Mouse (Mus musculus) adrenal gland, postnatal 25 days (tissue): ENCODE results near the gene Polr2f. TPM values are rescaled to one million over a fixed set of nuclear protein-coding genes. Genes with fewer than 3 reads are reported as not detected.

Experiments
- DNase-seq: peaks from one replicate; pipeline ENCODE4 v3.0.0; 2021; ENCODE audit warnings: mixed read lengths
- total RNA-seq: library from RNA; stranded (reverse); gene quantifications from 2 replicates; pipeline ENCODE4 v1.2.3, GENCODE M21; 2021

The Polr2f gene
- total RNA-seq, 1 experiment from 2014 or later = 122 TPM

DNA sequence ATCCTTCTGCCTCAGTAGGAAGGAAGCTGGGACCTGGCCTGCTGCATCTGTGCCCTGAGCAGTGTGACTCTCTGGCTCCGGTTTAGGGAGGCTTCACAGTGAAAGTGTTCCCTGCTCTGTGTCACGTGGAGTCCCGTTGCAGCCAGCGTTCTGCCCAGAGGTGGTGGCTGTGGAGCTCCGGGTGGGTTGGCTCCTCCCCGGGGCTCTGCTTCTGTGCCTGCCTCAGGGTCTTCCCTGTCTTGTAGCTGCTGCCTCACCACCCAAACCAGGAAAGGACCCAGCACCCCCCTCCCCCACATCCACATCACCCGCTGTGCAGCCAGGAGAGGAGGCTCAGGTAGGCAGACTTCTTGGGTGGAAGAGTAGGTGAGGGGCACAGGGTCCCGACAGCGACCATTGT lies 21.3 kb upstream of the Polr2f start:
- no peak for DNase-seq

DNA sequence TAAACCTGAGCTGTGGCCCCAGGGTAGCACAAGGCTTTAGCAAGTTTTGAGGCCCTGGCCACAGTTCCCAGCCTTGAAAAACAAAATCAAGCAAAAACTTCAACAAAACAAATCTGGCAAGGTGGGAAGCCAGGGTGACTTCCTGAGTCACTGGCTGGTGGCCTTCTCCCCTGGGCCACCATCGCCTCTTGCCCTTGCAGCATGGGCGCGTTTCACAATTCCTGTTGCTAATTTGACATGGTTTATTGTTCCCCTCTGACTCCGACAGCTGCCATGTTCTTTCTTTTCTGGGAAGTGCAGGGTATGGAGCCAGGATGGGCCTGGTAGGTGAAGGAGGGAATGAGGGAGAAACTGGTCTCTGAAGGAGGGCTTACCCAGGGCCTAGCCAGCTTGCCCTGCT lies 18.7 kb upstream of the Polr2f start:
- no peak for DNase-seq

DNA sequence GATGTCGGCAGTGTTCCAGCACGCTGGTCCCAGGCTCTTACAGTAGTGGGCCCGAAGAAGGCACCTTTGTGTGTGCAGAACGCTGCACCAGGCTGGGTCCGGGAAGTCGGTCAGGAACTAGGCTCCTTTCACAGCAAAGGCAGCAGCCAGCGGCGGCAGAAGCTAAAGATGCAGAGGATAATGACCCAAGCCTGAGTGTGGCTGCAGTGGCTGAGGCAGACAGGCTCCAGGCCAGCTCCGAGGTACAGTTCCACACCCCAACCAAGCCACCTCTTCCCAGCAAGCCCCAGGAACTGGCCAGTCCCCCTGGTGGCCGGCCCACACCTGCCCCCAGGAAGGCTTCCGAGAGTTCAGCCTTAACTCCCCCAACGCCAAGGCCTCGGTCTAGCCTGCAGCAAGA lies 18.3 kb upstream of the Polr2f start:
- DNase-seq = no peak

DNA sequence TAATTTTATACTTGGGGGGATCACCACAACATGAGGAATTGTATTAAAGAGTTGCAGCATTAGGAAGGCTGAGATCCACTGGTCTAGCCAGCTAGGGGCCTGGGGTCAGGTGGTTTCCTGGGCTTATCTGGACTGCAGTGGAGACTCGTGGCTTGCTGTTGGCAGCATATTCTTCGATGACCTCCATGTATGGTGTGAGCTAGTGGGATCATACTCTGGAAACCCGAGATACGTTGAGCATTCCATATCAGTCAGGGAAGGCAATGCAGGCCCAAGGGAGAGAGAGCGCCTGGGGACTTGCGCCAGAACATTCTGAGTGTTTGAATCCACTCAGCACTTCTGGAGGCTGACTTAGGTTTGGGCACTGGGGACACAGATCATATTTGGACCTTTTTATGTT lies 17.1 kb upstream of the Polr2f start:
- no peak for DNase-seq

DNA sequence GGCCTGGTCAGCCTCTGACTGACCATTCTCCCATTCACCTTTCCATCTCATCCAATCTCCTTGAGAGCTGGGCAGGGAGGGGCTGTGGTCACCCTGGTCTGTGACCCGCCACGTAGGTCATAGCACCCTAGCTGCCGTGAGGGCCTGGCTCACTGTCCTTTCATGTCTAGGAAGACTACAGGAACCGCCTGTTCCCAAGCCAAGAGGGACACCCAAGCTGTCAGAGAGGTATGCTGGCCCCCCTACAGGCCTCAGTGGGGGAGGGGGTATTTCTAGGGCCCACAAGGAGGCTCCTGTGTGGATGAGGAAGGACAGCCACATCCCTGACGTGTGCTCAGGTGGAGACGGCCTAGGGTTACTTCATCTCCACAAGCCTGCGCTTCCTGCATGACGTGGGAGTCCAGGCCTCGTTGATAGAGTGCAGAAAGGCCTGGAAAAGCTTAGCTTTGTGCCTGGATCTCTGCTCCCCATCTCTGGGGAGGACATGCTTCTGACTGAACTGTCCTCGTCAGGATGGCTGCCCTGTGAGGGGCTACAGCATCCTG lies 16.4 kb upstream of the Polr2f start:
- no peak for DNase-seq

DNA sequence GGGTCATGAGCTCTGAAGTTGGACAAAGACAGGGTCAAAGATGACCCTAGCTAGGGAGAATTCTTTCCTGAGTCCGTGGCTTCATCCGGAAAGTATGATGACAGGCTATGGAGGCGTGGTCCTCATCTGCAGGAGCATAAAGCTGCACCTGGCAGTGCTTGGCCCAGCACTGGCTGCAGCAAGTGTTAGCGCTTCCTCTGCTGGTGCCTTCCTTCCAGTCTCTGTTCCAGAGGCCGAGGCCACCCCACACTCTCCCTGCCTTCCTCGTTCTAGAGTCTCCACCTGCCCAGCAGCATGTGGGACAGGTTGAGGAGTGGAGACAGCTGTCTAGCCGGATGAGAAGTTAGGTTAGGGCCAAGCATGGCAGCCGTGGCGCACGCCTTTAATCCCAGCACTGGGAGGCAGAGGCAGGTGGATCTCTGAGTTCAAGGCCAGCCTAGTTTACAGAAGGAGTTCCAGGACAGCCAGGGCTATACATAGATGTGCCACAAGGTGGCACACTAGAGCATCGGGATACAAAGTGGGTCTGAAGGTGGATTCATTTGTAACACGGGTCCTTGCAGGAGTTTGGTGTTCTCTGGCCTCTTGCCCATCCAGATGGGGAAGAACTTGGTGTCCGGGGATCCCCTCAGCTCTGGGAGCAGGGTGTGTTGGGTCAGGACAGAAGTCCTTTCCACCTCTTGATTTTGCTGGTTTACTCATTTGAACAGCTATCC lies 14.4 kb upstream of the Polr2f start:
- peak; percentile 58 for DNase-seq

DNA sequence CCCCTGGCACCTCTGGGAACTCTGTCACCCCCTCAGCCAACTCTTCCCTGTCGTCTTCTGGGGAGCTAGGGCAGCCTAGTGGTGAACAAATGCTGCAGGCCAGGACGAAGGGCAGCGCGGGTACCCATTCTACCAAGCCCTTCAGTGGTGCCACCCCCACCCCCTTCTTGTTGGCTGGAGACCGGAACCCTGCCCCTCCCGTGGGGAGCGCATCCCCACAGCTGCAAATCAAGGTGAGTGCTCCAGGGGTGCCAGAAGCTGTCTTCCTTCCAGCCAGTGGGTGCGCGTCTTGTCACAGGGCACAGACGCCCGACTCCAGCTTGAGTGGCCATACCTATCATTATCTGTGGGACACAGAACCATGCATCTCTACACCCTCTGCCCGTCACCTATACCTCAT lies 13.7 kb upstream of the Polr2f start:
- no peak for DNase-seq

DNA sequence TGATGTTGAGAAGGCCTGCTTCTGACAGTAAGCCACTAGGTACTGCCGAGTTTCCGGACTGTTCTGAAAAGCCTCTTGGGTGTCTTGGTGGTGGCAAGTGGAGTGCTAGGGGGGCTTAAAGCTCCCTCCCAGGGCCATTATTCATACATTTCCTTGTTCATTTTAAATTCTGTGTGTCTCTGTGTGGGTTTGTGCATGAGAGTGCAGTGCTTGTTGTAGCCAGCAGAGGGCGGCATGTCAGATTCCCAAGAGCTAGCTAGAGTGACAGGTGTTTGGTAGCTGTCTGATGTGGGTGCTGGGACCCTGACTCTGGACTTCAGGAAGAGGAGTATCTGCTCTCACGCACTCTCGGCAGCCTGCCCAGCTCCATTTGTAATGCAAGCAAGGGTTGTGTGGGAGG lies 12.6 kb upstream of the Polr2f start:
- DNase-seq = no peak

DNA sequence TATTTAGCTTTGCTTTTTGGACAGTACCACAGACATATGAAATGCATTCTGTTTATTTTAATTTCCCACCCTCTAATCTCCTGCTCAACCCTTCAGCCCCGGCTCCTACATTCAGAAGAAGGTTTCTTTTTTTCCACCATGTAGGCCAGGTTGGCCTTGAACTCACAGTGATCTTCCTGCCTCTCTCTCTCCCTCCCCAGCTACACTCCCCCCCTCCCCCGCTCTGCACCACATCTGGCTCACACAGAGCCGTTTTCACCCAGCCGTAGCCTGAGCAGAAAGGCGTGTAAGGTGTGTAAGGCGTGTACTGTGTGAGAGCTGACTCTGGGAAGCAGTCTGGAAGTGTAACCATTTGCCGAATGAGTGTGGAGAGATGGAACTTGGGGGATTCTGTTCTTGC lies 11.5 kb upstream of the Polr2f start:
- no peak for DNase-seq

DNA sequence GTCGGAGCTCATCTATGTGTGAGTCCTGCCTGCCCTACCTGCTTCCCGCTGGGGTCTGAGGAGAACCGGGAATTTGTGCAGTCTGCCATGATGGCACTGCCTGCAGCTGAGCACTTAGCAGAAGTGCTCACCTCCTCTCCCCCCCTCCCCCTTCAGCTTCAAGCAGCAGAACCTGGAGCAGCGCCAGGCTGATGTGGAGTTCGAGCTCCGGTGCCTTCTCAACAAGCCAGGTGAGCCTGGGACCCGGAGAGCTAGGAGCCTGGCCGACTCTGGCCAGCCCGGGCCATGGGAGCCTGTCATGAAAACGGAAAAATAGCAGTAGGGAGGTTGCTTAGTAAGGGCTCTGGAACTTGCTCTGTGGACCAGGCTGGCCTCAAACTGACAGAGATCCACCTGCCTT lies 10.0 kb upstream of the Polr2f start:
- no peak for DNase-seq

DNA sequence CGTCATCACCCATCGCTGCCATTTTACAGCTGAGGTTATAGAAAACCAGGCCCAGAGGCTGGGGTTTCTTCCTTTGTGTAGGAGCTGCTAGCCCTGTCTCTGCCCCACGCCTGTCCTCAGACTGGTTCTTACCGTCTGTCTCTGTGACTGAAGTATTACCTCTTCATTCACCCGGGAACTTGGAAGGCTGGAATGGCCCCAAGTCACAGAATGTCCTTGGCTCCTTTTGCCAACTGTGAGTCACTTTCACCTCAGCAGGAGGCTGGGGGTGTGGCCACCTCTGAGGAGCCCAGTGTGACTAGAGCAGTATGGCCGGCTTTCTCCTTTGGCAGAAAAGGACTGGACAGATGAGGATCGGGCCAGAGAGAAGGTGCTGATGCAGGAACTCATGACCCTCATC lies 9.4 kb upstream of the Polr2f start:
- peak; percentile 83 for DNase-seq

DNA sequence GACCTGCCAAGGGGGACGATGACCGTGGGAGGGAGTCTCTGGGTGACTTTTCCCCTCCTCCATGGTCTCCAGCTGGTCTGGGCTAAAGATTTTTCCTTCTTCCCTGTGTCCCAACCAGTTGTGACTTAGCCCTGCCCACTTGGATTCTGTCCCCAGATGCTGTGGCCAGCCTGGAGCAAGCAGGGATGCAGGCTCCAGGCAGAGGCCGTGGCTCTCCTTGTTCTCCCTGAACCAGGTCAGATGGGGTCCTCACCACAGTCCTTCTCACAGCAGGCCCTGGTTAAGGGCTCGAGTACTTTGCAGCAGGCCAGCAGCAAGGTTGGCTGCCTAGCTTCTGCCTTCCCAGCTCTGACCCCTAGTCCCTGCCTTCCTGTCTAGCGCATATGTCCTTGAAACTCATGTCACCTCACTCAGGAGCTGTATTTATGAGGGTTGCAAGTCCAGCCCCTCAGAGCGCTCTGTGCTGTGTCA lies 7.6 kb upstream of the Polr2f start:
- DNase-seq = no peak

DNA sequence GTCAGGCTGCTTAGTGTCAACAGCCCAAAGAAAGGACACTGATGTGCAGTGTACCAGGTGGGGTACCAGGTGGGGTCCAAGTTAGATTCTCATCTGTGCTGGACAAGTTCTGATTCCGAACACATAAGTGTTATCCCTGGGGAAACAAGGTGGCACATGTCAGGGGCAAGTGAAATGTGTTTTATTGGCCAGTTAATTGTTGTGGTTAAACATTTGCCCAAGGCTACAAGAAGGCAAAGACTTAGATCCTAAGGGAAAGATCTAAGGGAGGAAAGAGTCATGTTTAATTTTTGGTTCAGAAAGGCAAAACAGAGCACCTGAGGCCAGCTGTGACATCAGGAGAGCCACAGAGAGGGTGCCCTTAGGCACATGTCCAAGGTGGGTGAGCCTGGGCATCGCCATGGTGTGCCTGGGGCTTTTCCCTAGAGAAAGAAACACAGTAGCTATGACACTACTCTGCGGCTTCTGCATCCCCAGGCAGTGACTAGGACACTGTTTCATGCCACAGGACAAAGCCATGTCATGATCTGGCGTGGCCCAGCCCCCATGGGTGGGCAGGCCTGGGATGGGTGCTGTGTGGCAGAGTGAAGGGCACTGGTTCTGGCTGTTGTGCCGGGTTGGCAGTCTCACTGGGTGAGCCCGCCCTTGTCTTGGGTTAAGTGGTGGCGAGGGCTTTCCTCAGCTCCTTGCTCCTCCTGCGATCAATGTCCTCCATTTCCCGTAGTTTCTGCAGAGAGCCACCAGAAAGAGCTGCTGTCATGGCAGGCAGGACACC lies 6.1 kb upstream of the Polr2f start:
- DNase-seq = no peak

DNA sequence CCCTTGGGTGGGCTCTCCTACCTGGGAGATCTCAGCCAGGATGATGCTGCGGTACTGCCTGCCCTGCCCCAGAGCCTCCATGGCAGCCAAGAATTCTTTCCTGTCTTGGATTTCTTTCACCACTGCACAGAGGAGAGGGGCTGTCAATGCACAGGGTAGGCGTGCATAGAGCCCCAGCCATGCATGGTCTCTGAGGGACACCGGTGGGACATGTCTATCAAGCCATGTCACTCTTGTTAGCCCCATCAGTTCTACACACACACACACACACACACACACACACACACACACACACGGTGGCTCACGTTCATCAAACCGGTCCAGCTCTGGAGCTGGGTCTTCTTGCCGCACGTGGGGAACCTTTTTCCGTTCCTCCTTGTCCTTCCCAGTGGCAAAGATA lies 5.5 kb upstream of the Polr2f start:
- no peak for DNase-seq

DNA sequence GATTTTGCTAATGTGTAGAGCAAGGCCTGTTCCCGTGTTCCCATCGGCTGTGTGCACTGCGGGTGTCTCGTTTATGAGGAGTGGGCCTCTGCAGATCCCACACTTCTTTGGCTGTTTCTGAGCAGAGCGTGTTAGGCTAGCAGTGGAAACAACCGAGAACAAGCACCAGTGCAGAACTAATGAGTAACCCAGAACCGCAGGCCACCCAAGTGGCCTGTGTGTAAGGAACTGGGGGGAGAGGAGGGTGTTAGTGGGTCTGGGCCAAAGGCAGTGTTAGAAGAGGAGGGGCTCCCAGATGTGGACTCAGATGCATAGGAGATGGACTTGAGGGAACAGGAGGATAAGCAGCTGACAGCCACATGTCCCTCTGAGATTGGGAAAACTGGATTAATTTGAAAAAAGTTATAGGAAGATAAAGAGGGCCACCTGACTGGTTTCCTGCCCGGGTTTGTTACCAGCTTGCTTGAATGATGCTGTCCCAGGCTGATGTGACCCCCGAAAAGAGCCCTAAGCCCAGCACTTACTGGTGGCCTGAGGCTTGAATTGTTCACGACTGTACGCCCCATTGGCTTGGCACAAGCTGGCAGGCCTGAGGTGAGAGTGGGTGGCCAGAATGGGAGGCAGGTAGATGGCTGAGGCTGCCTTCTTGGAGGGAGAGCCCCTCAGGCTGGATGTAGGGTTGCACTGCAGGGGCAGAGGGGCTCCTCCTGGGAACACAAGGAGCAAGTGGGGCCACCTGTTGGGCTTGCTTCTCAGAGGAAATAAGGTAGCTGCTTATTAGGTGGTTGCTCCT lies 4.8 kb upstream of the Polr2f start:
- DNase-seq = no peak

DNA sequence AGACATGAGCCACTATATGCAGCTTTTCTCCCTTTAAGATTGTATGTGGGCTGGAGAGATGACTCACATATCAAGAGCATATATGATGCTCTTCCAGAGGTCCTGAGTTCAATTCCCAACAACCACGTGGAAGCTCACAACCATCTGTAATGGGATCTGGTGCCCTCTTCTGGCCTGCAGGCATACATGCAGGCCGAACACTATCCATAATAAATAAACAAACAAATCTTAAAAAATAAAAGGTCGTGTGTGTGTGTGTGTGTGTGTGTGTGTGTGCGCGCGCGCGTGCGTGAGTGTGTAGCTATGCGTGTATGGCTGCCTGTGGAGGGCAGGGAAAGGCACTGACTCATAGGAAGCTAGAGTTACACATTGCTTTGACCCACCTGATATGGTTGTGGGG lies 1.2 kb upstream of the Polr2f start:
- no peak for DNase-seq

DNA sequence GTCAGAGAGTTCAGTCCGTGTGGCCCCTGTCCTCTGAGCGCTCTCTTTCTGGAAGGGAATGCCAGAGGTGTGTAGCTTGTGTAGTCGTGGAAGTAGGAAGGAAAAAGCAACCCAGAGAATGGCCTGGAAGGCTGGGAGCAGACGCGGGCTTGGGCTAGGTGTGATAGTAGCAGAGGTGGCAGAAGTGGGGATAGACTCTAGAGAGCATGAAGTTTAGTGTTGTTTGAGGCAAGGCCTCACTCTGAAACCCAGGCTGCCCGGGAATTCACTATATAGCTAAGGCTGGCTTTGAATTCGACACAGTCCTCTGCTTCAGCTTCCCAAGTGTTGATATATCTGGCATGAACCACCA lies 733 bp downstream of the Polr2f start:
- DNase-seq = no peak

DNA sequence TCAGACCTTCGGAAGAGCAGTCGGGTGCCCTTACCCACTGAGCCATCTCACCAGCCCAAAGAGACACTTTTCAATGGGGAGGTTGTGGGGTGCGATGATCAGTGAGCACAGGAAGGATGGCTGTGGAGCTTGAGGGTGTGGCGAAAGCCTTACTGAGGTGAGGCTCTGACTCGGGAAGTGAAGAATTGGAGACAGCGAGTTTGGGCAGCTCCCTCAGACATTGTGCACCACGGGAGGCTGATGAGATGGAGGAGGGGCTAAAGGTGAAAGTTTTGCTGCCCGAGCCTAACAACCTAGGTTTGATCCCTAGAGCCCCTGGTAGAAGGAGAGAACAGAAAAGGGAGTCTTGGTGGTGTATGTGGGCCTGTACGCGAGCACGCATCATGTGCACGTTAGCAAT lies 2.5 kb downstream of the Polr2f start:
- no peak for DNase-seq

DNA sequence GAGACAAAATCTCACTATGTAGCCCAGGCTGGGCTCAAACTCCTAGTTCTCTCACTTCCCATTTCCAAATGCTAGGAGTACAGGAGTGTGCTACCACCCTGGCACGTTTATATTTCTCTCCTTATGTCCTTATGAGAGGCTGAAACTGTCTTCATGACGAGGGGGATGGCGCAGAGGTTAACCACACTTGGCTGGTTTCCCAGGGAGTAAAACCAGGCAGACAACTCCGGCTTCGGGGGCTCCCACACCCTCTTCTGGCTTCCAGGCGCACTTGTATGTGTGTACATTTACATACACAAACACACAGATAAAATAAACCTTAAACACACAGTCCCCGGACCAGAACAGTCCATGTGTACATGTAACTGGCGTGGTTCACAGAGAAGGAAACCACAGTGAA lies 3.2 kb downstream of the Polr2f start:
- DNase-seq = no peak

DNA sequence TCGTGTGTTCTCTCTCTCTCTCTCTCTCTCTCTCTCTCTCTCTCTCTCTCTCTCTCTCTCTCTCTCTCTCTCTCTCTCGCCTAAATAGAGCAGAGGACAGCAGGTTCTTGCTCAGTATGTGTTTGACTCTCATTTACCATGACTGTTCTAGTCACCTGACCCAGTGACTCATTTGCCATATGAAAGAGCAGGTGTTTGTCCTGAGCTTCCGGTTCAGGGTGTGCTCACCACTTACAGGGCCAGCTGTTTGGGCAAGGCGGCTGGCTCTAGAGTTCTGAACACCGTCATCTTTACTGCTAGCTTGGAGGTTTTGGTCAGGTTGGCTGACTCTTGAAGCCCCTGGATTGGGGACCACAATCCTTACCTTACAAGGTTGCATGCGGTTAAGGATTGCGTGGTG lies 4.7 kb downstream of the Polr2f start:
- DNase-seq = no peak

DNA sequence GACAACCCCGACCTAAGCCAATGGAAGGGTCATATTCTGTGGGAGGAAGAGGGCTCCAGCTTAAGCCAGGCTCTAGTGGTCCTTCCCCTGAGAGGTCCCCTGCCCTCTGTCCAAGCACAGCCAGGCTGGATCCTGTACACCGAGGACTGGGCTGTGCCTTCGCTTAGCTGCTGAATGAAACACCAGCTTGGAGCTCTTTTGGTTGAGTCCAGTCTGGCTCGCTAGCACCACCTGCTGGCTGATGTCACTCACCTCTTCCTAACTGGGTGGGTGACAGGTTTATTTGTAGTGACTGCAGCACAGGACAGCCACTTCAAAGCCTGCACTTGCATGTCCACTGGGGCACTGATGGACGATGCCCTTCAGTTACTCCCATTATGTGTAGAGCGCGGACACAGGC lies 7.7 kb downstream of the Polr2f start:
- peak; percentile 88 for DNase-seq

DNA sequence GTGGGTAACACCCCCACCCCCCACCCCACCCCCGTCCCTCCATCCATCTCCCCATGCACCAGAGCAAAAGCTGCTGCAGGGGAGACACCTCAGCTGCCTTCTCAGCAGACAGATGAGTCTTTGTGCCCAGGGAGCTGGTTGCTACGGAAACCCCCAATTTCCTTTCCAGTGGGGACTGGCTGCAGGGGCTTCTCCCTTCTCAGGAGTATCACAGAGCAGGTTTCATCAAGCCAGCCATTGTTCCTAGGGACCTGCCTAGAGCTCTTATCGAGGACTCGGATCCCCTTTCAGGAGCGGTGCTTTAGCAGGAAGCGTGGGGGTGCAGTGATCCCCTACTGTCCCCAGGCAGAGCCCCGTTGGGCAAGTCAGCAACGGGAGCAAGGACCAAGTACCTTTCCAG lies 11.1 kb downstream of the Polr2f start:
- no peak for DNase-seq

DNA sequence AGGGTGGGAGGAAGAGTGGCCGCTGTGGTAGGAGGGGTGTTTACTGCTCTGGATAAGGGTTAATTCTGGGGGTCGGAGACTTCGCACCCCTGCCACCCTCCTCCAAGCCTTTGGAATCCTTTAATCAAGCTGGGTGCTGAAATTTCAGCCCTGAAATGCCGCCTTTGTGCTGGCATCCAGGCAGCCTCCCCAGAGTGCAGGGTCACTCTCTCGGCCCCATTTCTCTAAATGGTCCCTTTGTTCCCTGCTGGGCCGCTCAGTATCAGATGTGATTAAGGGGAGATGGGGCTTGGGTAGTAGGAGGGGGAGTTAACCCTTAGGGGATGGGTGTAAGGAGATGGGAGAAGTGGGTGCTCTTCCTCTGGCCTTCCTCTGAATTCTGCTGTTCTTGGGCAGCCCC lies 11.9 kb downstream of the Polr2f start:
- DNase-seq = no peak
